Mouse (Mus musculus) cerebellum, adult 2 months (tissue): ENCODE data around the gene Agpat3.

ENCODE experiments used
- CTCF ChIP-seq: fragments of 200-500 bp; IDR thresholded peaks from 2 replicates; pipeline ENCODE4 v1.5.1; 2011; ENCODE audit warnings: low read depth, mild to moderate bottlenecking, control low read depth, low read length, moderate library complexity, borderline replicate concordance; ENCODE audit not compliant: insufficient read depth
- POLR2A ChIP-seq: fragments of 200-500 bp; IDR thresholded peaks from 2 replicates; pipeline ENCODE4 v1.6.1; 2011; ENCODE audit warnings: low read length, control low read depth, borderline replicate concordance; ENCODE audit not compliant: insufficient read depth

- TF ChIP-seq POLR2A (no peak), CTCF (no peak)
Observed at GRCm38 (mm10) chr10:78260322-78260721, 92.0 kb downstream of the Agpat3 start.
